Mouse (Mus musculus): ENCODE data around the gene Lrrk1. TPM values are rescaled to one million over a fixed set of nuclear protein-coding genes. Genes with fewer than 3 reads are reported as not detected.

Lrrk1 gene
- total RNA-seq, 2 experiments from 2014 or later: 11.9 to 13.3 TPM

Small RNA genes lying within 50 kb of the gene (microRNA-seq; reads per million reads assigned to microRNA genes)
- gene Mir7057: 0 to 0.47 reads per million in 2 experiments

Other genes starting within 250 kb of the Lrrk1 start
- not detected for gene Gm10974, start 22.4 kb downstream of the Lrrk1 start, total RNA-seq (2021)
- 1 to 10 TPM; 2.1 to 3.1 TPM for gene Aldh1a3, start 39.2 kb upstream of the Lrrk1 start, total RNA-seq (2021)